In the genomic region with DNA sequence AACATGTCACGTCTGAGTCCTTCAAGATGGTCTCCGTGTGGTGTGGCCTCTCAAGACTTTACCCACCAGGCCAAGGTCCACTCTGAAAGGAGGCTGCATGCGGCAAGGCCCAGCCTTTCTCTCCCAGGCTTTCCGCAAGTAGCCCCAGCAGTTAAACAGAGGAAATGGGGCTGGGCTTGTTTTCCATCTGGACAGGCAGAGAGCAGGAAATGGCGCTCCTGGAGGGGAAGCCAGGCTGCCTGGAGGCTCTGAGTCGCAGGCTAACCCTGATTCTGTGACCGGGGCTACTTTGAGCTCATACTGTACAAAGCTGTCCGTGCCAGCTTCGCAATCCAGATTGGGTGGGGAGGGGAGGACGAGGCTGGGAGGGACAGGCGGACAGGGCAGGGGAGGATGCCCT, we compare ENCODE assay signal across 11 mouse cellular contexts. TPM values are rescaled to one million over a fixed set of nuclear protein-coding genes. Genes with fewer than 3 reads are reported as not detected.
DNase-seq lines count a peak whose midpoint lies in the region; ATAC-seq lines count a peak whose summit lies in the region.
"Had no signal": no experiment of that assay in that cellular context is flagged by ENCODE, and none has a peak within 500 bp of the region (broad histone marks: within the 10 kb centered on the region; RNA-seq: fewer than 3 reads in every experiment).

No protein-coding gene starts in this region.

- no peak for ATAC-seq in kidney, embryonic 15.5 days (replicated peaks; ENCODE audit: low FRiP score)
- ATAC-seq in erythroid progenitor cell, adult 5-6 weeks (replicated peaks; ENCODE audit: low FRiP score, poor library complexity, severe bottlenecking): no peak
- no peak for ATAC-seq in megakaryocyte progenitor cell, adult 5-6 weeks (replicated peaks; ENCODE audit: poor library complexity)
- ATAC-seq in forebrain, embryonic 15.5 days (replicated peaks): no peak

- no peak overlapping the region for H3K4me3 ChIP-seq in kidney, embryonic 15.5 days (replicated peaks)
- no peak overlapping the region for H3K4me3 ChIP-seq in forebrain, embryonic 15.5 days

- 52% methylated on average over 11 of the region's 11 CpGs for WGBS in kidney, embryonic 15.5 days
- 76% methylated on average over 11 of the region's 11 CpGs for WGBS in forebrain, embryonic 15.5 days

- H3K4me1 ChIP-seq in kidney, embryonic 15.5 days: peaks cover 49% of the 10 kb centered on the region
- peaks cover 18% of the 10 kb centered on the region for H3K4me1 ChIP-seq in forebrain, embryonic 15.5 days

- H3K4me2 ChIP-seq in kidney, embryonic 15.5 days: no peak overlapping the region
- no peak overlapping the region for H3K4me2 ChIP-seq in forebrain, embryonic 15.5 days (replicated peaks)

- H3K9ac ChIP-seq in kidney, embryonic 15.5 days: no peak overlapping the region
- H3K9ac ChIP-seq in forebrain, embryonic 15.5 days (replicated peaks): no peak overlapping the region

- peak; percentile 47 for DNase-seq in gastrocnemius, postnatal 25 days
- DNase-seq in gastrocnemius, postnatal 10 days: no peak
- peak; percentile 68 for DNase-seq in heart, adult 8-10 months (ENCODE audit: low spot score)
- peak; percentile 81 for DNase-seq in lung, postnatal 25 days (ENCODE audit: low spot score)
- DNase-seq: layer of hippocampus, postnatal 36 days had no signal

- no peaks in the 10 kb centered on the region for H3K9me3 ChIP-seq in kidney, embryonic 15.5 days (replicated peaks)
- no peaks in the 10 kb centered on the region for H3K9me3 ChIP-seq in forebrain, embryonic 15.5 days
- H3K9me3 ChIP-seq: G1E had no signal

- H3K27ac ChIP-seq in kidney, embryonic 15.5 days: peak overlapping the region; percentile 84
- H3K27ac ChIP-seq in forebrain, embryonic 15.5 days (replicated peaks): no peak overlapping the region

- H3K27me3 ChIP-seq in kidney, embryonic 15.5 days: peaks cover 20% of the 10 kb centered on the region
- H3K27me3 ChIP-seq in forebrain, embryonic 15.5 days: peaks cover 6% of the 10 kb centered on the region; the same call in 1 of the 2 replicates

- H3K36me3 ChIP-seq in kidney, embryonic 15.5 days: no peaks in the 10 kb centered on the region
- no peaks in the 10 kb centered on the region for H3K36me3 ChIP-seq in forebrain, embryonic 15.5 days
- H3K36me3 ChIP-seq: G1E had no signal

RNA-seq across cellular contexts. Expression of gene Dgkz, which starts 7.7 kb away (rescaled TPM):
- total RNA-seq in gastrocnemius, postnatal 25 days (2021): 10 to 100 TPM; 32.3 to 34.8 TPM
- 10 to 100 TPM; 60.5 to 84.3 TPM for total RNA-seq in gastrocnemius, postnatal 10 days (2021)
- total RNA-seq in heart, adult 8-10 months (2022): 10 to 100 TPM; 31.4 to 49.0 (median 42.7) TPM
- polyA plus RNA-seq in kidney, embryonic 15.5 days (2015; fragmentation: Nextera tagmentation; extraction: Ambion mirVana): 37.7 and 46.7 TPM in 2 replicates
- total RNA-seq in erythroid progenitor cell, adult 5-6 weeks (2015; ENCODE audit: low replicate concordance): 25.6 and 54.1 TPM in 2 replicates
- 8.7 and 11.9 TPM in 2 replicates for total RNA-seq in erythroid progenitor cell, adult 5-6 weeks (2017; ENCODE audit: low replicate concordance)
- total RNA-seq in megakaryocyte progenitor cell, adult 5-6 weeks (2015): 111 and 112 TPM in 2 replicates
- total RNA-seq in megakaryocyte progenitor cell, adult 5-6 weeks (2017): 76.3 and 94.7 TPM in 2 replicates
- polyA plus RNA-seq in forebrain, embryonic 15.5 days (2015; fragmentation: Nextera tagmentation; extraction: Ambion mirVana): 27.6 and 28.2 TPM in 2 replicates

RNA-seq across cellular contexts. Expression of gene Gm9821, which starts 22.5 kb away (rescaled TPM):
- total RNA-seq in gastrocnemius, postnatal 25 days (2021): not detected
- total RNA-seq in gastrocnemius, postnatal 10 days (2021): not detected
- total RNA-seq in heart, adult 8-10 months (2022): not detected
- polyA plus RNA-seq in kidney, embryonic 15.5 days (2015; fragmentation: Nextera tagmentation; extraction: Ambion mirVana): 0.49 and 0.53 TPM in 2 replicates
- not detected in 2 replicates for total RNA-seq in erythroid progenitor cell, adult 5-6 weeks (2015; ENCODE audit: low replicate concordance)
- total RNA-seq in erythroid progenitor cell, adult 5-6 weeks (2017; ENCODE audit: low replicate concordance): 0.13 TPM in 1 of 2 replicates, not detected in the other
- total RNA-seq in megakaryocyte progenitor cell, adult 5-6 weeks (2015): not detected in 2 replicates
- total RNA-seq in megakaryocyte progenitor cell, adult 5-6 weeks (2017): 0.21 and 0.95 TPM in 2 replicates
- polyA plus RNA-seq in forebrain, embryonic 15.5 days (2015; fragmentation: Nextera tagmentation; extraction: Ambion mirVana): 0.15 and 0.32 TPM in 2 replicates
- total RNA-seq: layer of hippocampus, postnatal 36 days had no signal
- polyA plus RNA-seq: cortical plate, adult 2 months had no signal

RNA-seq across cellular contexts. Expression of gene Mdk, which starts 35.9 kb away (rescaled TPM):
- 1 to 10 TPM; 3.3 to 3.4 TPM for total RNA-seq in gastrocnemius, postnatal 25 days (2021)
- total RNA-seq in gastrocnemius, postnatal 10 days (2021): 10 to 100 TPM; 43.3 to 55.2 TPM
- total RNA-seq in heart, adult 8-10 months (2022): 1 to 10 TPM; 1.5 to 4.3 (median 3.4) TPM
- polyA plus RNA-seq in kidney, embryonic 15.5 days (2015; fragmentation: Nextera tagmentation; extraction: Ambion mirVana): 1,215 and 1,266 TPM in 2 replicates
- total RNA-seq in erythroid progenitor cell, adult 5-6 weeks (2015; ENCODE audit: low replicate concordance): not detected in 2 replicates
- not detected in 2 replicates for total RNA-seq in erythroid progenitor cell, adult 5-6 weeks (2017; ENCODE audit: low replicate concordance)
- 0.32 and 0.86 TPM in 2 replicates for total RNA-seq in megakaryocyte progenitor cell, adult 5-6 weeks (2015)
- 0.12 and 0.30 TPM in 2 replicates for total RNA-seq in megakaryocyte progenitor cell, adult 5-6 weeks (2017)
- polyA plus RNA-seq in forebrain, embryonic 15.5 days (2015; fragmentation: Nextera tagmentation; extraction: Ambion mirVana): 347 and 357 TPM in 2 replicates

RNA-seq across cellular contexts. Expression of gene Chrm4, which starts 40.9 kb away (rescaled TPM):
- not detected for total RNA-seq in gastrocnemius, postnatal 25 days (2021)
- under 1 TPM in 1 of 2 experiments, not detected in 1; 0.16 TPM for total RNA-seq in gastrocnemius, postnatal 10 days (2021)
- not detected for total RNA-seq in heart, adult 8-10 months (2022)
- 0.42 TPM in 1 of 2 replicates, not detected in the other for polyA plus RNA-seq in kidney, embryonic 15.5 days (2015; fragmentation: Nextera tagmentation; extraction: Ambion mirVana)
- total RNA-seq in erythroid progenitor cell, adult 5-6 weeks (2015; ENCODE audit: low replicate concordance): 1.3 TPM in 1 of 2 replicates, not detected in the other
- not detected in 2 replicates for total RNA-seq in erythroid progenitor cell, adult 5-6 weeks (2017; ENCODE audit: low replicate concordance)
- 0.17 TPM in 2 replicates for total RNA-seq in megakaryocyte progenitor cell, adult 5-6 weeks (2015)
- total RNA-seq in megakaryocyte progenitor cell, adult 5-6 weeks (2017): 0.17 TPM in 1 of 2 replicates, not detected in the other
- 1.5 and 1.8 TPM in 2 replicates for polyA plus RNA-seq in forebrain, embryonic 15.5 days (2015; fragmentation: Nextera tagmentation; extraction: Ambion mirVana)
- polyA plus RNA-seq: G1E had no signal

RNA-seq across cellular contexts. Expression of gene Creb3l1, which starts 56.3 kb away (rescaled TPM):
- total RNA-seq in gastrocnemius, postnatal 25 days (2021): 10 to 100 TPM in 1 of 2 experiments, 1 to 10 TPM in 1; 8.0 to 10.3 TPM
- 10 to 100 TPM; 29.2 to 44.6 TPM for total RNA-seq in gastrocnemius, postnatal 10 days (2021)
- 1 to 10 TPM; 2.5 to 4.0 (median 3.1) TPM for total RNA-seq in heart, adult 8-10 months (2022)
- 14.0 and 14.9 TPM in 2 replicates for polyA plus RNA-seq in kidney, embryonic 15.5 days (2015; fragmentation: Nextera tagmentation; extraction: Ambion mirVana)
- total RNA-seq in erythroid progenitor cell, adult 5-6 weeks (2015; ENCODE audit: low replicate concordance): 1.4 TPM in 1 of 2 replicates, not detected in the other
- total RNA-seq in erythroid progenitor cell, adult 5-6 weeks (2017; ENCODE audit: low replicate concordance): 0.08 and 0.51 TPM in 2 replicates
- total RNA-seq in megakaryocyte progenitor cell, adult 5-6 weeks (2015): 1.1 and 2.0 TPM in 2 replicates
- 0.10 and 0.37 TPM in 2 replicates for total RNA-seq in megakaryocyte progenitor cell, adult 5-6 weeks (2017)
- 0.92 and 1.0 TPM in 2 replicates for polyA plus RNA-seq in forebrain, embryonic 15.5 days (2015; fragmentation: Nextera tagmentation; extraction: Ambion mirVana)

Comparison
In these comparisons a context has a peak if more than half of its experiments do, and no peak if none do; other contexts are left out.
1. RNA of gene Mdk, which starts 35.9 kb away (total RNA-seq): 43.3 to 55.2 TPM in gastrocnemius, postnatal 10 days; 1.5 to 4.3 TPM in heart, adult 8-10 months, 3.3 to 3.4 TPM in gastrocnemius, postnatal 25 days, 0.12 to 0.86 TPM in megakaryocyte progenitor cell, adult 5-6 weeks and not detected in erythroid progenitor cell, adult 5-6 weeks; every median in the first group is over 4 times any median in the second.